Mouse (Mus musculus) cerebellum, adult 2 months (tissue): Measurements from ENCODE around the gene Abhd12. TPM values are rescaled to one million over a fixed set of nuclear protein-coding genes. Genes with fewer than 3 reads are reported as not detected.

Source experiments
- DNase-seq, 2 experiments: peaks; one replicate each; pipeline ENCODE4 v3.0.0; 2021
- H3K27ac ChIP-seq: fragments of 200-500 bp; 2 replicates; pipeline ENCODE4 v1.5.1; 2012; ENCODE audit warnings: low read length, control low read depth, inconsistent platforms; ENCODE audit not compliant: insufficient read depth
- H3K27me3 ChIP-seq: fragments of 200-500 bp; 2 replicates; pipeline ENCODE4 v1.6.1; 2012; ENCODE audit warnings: inconsistent platforms, mild to moderate bottlenecking, low read length, moderate library complexity; ENCODE audit not compliant: control insufficient read depth, insufficient read depth
- H3K4me1 ChIP-seq: fragments of 200-500 bp; 2 replicates; pipeline ENCODE4 v1.6.1; 2011; ENCODE audit warnings: low read length; ENCODE audit not compliant: control insufficient read depth, insufficient read depth
- H3K4me3 ChIP-seq: fragments of 200-500 bp; replicated peaks from 2 replicates; pipeline ENCODE3; 2011; ENCODE audit warnings: mild to moderate bottlenecking, low read depth, low read length, control low read depth; ENCODE audit not compliant: insufficient read depth
- CTCF ChIP-seq: fragments of 200-500 bp; IDR thresholded peaks from 2 replicates; pipeline ENCODE4 v1.5.1; 2011; ENCODE audit warnings: low read depth, mild to moderate bottlenecking, control low read depth, low read length, moderate library complexity, borderline replicate concordance; ENCODE audit not compliant: insufficient read depth
- POLR2A ChIP-seq: fragments of 200-500 bp; IDR thresholded peaks from 2 replicates; pipeline ENCODE4 v1.6.1; 2011; ENCODE audit warnings: low read length, control low read depth, borderline replicate concordance; ENCODE audit not compliant: insufficient read depth
- WGBS: fragments of 180-500 bp; shearing (Covaris S2); methylation state at CpG from one replicate; pipeline ENCODE4 v1.1.7; 2018; 5-methylcytosine and 5-hydroxymethylcytosine counted together
- polyA plus RNA-seq: library from polyadenylated mRNA; depleted of rRNA; stranded (reverse); fragments of >200 nt; gene quantifications from 2 replicates; pipeline ENCODE4 v1.2.3, GENCODE M21; 2012

Gene Abhd12
- polyA plus RNA-seq, 1 experiment = 263 TPM

DNA sequence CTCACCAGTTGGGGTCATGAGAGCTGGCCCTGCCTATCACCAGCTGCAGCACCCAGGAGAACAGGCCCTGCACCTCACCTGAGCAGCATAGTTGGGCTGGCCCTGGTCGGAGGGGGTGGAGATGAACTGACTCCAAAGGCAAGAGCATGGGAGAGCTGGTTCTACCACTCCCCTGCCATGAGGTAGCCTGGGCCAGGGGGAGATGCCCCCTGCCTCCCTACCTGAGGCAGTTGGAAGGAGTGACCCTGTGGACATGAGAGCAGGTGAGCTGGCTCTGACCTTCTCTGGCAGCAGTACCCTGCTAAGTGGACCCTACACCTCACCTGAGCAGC, 19.8 kb downstream of the Abhd12 start:
- WGBS = 100% methylated on average over 1 of the region's 1 CpGs
- TF ChIP-seq CTCF (no peak), POLR2A (no peak)
- no peak overlapping the region for H3K27ac ChIP-seq
- no peak overlapping the region for H3K4me3 ChIP-seq
- peaks cover 15% of the 10 kb centered on the region for H3K4me1 ChIP-seq
- H3K27me3 ChIP-seq = no peaks in the 10 kb centered on the region
- DNase-seq = no peak

DNA sequence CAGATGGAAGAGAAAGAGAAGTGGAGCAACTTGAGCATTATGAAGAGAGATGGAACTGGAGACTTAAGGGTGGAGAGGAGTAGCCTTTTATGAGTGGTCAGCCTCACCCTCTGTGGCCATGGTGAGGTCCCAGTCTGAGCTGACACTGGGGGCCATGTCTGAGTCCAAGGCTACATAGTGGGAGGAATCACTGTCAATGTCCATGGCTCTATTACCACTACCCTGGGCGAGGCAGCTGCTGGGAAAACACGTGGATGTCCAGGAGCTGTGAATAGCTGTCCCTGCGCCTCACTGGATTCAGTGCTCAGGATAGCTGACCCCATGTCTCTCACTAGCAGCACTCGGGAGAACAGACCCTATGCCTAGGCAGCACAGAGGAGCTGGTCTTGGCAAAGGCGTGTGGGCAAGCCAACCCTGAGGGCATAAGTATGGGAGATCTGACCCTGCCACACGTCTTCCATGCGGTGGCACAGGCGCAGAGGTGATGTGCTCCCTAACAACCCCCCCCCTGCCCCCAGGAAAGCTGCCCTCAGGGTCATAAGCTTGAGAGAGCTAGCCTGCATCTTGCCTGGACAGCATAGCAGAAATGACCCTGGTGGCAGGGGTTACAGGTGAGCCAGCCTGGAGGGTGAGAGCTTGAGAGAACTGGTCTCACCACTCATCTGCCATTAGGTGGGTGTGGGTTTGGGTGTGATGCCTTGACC, 20.3 kb downstream of the Abhd12 start:
- DNase-seq = no peak
- Histone ChIP-seq H3K4me1 (peaks cover 15% of the 10 kb centered on the region), H3K4me3 (no peak overlapping the region), H3K27me3 (no peaks in the 10 kb centered on the region), H3K27ac (no peak overlapping the region)
- no peak for TF ChIP-seq POLR2A
- no peak for TF ChIP-seq CTCF
- WGBS = 82% methylated on average over 8 of the region's 8 CpGs

DNA sequence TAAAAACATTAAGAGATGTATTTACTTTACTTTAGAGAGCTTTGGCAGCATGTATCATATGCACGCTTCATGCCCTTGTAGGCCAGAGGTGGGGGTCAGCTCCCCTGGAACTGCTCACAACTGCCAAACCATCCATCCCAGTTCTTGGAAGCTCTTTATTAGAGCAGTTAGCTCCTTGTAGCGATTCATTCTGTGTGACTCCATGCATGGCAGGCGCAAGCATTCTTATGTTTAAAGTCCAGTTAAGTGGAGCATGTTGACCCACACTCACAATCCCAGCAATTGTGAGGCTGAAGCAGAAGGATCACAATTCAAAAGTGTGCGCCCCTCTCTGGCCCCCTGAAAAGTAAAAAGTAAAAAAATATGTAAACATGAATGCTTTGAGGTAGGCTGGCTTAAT, 27.0 kb downstream of the Abhd12 start:
- WGBS = 83% methylated on average over 4 of the region's 4 CpGs
- Histone ChIP-seq H3K27ac (no peak overlapping the region), H3K27me3 (no peaks in the 10 kb centered on the region), H3K4me1 (no peaks in the 10 kb centered on the region; the same call in 1 of the 2 replicates), H3K4me3 (no peak overlapping the region)
- TF ChIP-seq POLR2A (no peak), CTCF (no peak)
- DNase-seq = no peak

DNA sequence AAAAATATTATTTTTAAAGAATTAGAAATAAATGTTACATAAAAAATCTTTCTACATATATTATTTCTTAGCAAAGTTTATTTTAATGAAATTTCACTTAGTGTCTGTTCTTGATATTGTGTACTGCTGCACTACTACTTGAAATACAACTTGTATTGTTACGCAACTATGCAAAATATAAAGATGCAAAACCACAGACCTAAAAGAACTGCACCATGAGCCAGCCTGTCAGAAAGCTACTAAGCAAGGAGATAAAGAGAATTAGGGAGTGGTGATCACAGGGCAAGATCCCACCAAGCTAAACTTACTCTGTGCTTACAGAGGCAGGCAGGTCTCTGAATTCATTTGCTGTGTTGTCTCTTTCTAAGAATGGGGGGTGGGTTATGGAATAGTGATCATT, 29.3 kb downstream of the Abhd12 start:
- no peak overlapping the region for H3K27ac ChIP-seq
- H3K4me3 ChIP-seq = no peak overlapping the region
- DNase-seq = no peak
- TF ChIP-seq POLR2A (no peak), CTCF (no peak)
- H3K4me1 ChIP-seq = no peaks in the 10 kb centered on the region; the same call in 1 of the 2 replicates
- WGBS = 98% methylated on average over 1 of the region's 1 CpGs
- H3K27me3 ChIP-seq = no peaks in the 10 kb centered on the region

DNA sequence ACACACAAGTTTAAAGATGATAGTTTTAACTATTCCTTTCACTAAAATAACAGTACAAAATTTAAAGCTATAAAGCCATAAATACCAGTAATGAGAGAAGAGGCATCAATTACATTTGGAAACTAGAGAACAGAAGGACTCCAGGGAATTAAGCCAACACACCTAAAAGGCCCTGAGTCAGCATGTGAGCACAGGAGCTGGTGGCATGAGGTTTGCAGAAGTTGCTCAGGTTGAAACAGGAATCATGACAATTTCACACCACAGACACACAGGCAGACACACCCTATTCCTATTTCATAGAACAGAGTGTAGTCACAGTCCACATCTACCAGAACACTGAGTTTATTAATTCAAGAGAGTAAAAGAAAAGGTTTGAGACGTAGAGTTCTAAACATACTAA, 30.0 kb downstream of the Abhd12 start:
- Histone ChIP-seq H3K27ac (no peak overlapping the region), H3K4me1 (no peaks in the 10 kb centered on the region; the same call in 1 of the 2 replicates), H3K4me3 (no peak overlapping the region), H3K27me3 (no peaks in the 10 kb centered on the region)
- TF ChIP-seq CTCF = no peak
- TF ChIP-seq POLR2A = no peak
- peak in 1 of 2 experiments; percentile 54 for DNase-seq
- 80% methylated on average over 1 of the region's 1 CpGs for WGBS

DNA sequence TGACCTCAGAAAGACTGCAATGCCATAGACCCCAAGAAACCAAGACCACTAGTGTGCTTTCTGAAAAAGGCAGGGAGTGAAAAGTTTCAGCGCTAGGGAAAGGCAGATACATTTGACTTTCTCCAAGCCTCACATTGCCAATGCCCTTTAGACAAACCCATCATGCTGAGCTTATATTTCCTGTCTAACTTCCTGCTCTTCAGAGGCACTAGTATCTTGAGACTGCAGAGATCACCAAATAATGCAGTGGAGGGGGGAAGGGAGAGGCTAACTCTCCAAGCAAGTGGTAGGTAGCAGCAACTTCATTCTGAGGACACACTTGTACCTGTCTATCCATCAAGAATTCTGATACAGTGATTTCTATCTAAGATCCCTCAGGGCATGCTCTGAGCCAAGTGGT, 35.1 kb downstream of the Abhd12 start:
- Histone ChIP-seq H3K27me3 (no peaks in the 10 kb centered on the region), H3K4me3 (no peak overlapping the region), H3K27ac (no peak overlapping the region), H3K4me1 (no peaks in the 10 kb centered on the region; the same call in 1 of the 2 replicates)
- WGBS = 98% methylated on average over 1 of the region's 1 CpGs
- DNase-seq = no peak
- TF ChIP-seq POLR2A (no peak), CTCF (no peak)

DNA sequence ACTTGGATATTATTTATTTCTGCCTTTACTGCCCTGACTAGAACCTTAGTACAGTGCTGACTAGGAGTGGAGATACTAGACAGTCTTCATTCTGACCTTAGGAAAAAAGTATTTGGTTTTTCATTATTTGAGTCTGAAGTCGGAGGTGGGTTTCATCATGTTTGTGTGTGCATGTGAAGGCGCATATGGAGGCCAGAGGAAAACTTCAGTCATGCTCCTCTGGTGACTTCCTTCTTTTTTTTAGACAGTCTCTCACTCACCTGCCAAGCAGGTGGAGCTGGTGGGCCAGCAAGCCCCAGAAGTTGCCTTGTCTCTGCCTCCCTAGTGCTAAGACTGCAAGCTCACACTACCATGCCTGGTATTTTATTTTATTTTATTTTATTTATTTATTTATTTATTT, 37.5 kb downstream of the Abhd12 start:
- 98% methylated on average over 2 of the region's 2 CpGs for WGBS
- TF ChIP-seq POLR2A (no peak), CTCF (no peak)
- H3K27ac ChIP-seq = no peak overlapping the region
- no peak for DNase-seq
- H3K4me1 ChIP-seq = no peaks in the 10 kb centered on the region
- no peak overlapping the region for H3K4me3 ChIP-seq
- H3K27me3 ChIP-seq = no peaks in the 10 kb centered on the region

DNA sequence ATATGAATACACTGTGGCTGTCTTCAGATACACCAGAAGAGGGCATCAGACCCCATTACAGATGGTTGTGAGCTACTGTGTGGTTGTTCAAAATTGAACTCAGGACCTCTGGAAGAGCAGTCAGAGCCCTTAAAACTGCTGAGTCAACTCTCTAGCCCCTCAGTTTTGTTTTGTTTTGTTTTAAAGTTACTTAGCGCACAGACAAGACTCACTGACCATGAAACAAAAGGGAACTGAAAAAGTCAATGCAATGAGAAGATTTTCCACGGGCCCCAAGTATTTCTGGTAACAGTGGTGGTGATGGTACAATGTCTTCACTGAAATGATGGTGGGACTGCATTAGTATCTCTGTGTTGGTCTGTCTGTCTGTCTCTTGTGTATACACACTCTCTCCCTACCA, 43.4 kb downstream of the Abhd12 start:
- Histone ChIP-seq H3K27ac (no peak overlapping the region), H3K4me3 (no peak overlapping the region), H3K4me1 (no peaks in the 10 kb centered on the region), H3K27me3 (no peaks in the 10 kb centered on the region)
- TF ChIP-seq CTCF (no peak), POLR2A (no peak)
- no peak for DNase-seq
- 92% methylated on average over 2 of the region's 2 CpGs for WGBS
